Mouse (Mus musculus): ENCODE data around the gene Lim2. TPM values are rescaled to one million over a fixed set of nuclear protein-coding genes. Genes with fewer than 3 reads are reported as not detected.

Gene Lim2
- polyA plus RNA-seq, 1 experiment from 2014 or later = not detected

DNA sequence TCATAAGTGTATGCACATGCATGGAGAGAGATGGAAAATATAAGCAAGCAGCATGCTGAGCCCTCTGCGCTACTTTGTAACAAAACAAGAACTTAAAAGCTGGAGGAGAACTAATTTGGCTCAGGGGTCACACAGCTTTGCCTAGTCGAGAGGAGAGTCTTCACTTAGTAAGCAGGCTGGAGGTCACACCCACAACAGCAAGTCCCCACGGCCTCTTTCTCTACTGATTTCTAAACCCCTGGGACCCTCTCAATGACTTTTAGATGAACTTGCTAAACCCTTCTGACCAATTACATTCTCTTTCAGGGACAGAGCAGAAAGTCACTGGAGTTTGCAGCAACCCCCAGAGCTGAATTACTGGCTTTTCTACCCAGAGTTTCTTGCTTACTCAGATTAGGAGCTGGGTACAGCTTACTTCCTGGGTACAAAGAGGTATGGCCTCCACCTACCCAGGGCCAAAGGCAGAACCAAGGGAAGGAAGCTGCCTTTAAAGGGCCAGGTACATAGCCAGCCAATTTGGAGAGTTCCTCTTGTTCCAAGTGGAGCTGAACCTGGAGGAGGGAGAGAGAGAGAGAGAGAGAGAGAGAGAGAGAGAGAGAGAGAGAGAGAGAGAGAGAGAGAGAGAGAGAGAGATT, 3.4 kb upstream of the Lim2 start:
- Histone ChIP-seq H3K36me3 (replicated peaks) (no peaks in the 10 kb centered on the region), H3K27ac (replicated peaks) (no peak overlapping the region), H3K4me3 (replicated peaks) (no peak overlapping the region), H3K9ac (no peak overlapping the region), H3K27me3 (no peaks in the 10 kb centered on the region), H3K4me1 (replicated peaks) (no peaks in the 10 kb centered on the region; the same call in 1 of the 2 replicates), H3K4me2 (no peak overlapping the region), H3K9me3 (replicated peaks) (no peaks in the 10 kb centered on the region)
- 48% methylated on average over 3 of the region's 3 CpGs for WGBS (ENCODE audit: insufficient replicate concordance)
- ATAC-seq (ENCODE audit: insufficient read depth) = no peak

DNA sequence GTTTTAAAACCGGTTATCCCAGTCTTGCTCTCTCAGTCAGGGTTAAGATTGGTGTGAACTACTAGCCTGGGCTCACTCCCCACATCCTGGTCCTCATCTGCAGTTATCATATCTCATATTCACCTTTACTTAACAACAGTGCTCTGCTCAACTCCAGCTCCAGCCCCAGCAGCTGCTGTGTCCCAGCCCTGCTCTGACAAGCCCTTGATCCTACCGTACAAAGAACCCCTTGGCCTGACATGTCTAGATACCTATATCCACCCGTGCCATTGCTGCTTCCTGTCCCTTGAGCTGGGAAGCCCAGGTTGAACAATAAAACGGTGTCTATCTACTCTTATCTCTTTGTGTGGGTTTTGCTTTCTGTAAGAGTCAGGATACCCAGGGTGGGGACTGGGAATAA, 2.0 kb downstream of the Lim2 start:
- H3K27ac ChIP-seq (replicated peaks) = no peak overlapping the region
- no peak for ATAC-seq (ENCODE audit: insufficient read depth)
- WGBS (ENCODE audit: insufficient replicate concordance) = 26% methylated on average over 4 of the region's 4 CpGs

DNA sequence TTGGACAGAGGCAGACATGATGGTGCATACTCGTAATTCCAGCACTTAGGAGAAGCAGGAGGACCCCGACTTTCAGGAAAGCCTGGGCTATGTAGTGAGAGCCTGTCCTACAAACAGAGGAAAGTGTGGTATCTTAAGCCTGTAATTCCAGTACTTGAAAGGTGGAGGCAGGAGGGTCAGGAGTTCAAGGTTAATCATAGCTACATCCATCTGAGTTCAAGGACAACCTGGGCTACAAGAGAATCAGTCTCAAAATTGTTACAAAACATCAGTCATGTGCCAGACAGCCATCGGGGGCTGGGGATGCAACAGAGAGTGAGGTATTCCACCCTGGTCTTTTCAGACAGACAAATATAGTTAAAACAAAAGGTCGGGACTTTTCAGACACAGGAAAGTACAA, 5.4 kb downstream of the Lim2 start:
- no peak for ATAC-seq (ENCODE audit: insufficient read depth)
- no peaks in the 10 kb centered on the region for H3K27me3 ChIP-seq
- WGBS (ENCODE audit: insufficient replicate concordance) = 50% methylated on average over 4 of the region's 4 CpGs

More for the DNA sequence above, 2.0 kb downstream of the Lim2 start:
- Histone ChIP-seq H3K4me1 (replicated peaks) (no peaks in the 10 kb centered on the region), H3K9me3 (replicated peaks) (no peaks in the 10 kb centered on the region), H3K27me3 (no peaks in the 10 kb centered on the region), H3K4me3 (replicated peaks) (no peak overlapping the region), H3K36me3 (replicated peaks) (no peaks in the 10 kb centered on the region), H3K9ac (no peak overlapping the region), H3K4me2 (no peak overlapping the region)

DNA sequence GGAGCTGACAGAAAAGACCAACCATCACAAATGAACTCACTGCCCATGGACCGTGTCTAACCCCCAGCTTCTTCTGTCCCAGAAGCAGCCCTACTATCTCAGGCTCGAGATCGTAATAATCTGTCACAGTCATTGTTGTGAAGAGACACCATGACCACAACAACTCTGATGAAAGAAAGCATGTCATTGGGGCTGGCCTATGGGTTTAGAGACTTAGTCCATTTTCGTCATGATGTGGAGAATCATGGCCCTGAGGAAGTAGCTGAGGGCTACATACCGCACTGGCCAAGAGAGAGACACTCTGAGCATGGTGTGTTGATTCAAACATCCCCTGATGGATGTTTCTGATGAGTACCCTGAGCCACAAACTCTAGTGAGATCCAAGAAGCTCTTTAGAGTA, 7.2 kb downstream of the Lim2 start:
- WGBS (ENCODE audit: insufficient replicate concordance) = 63% methylated on average over 5 of the region's 5 CpGs
- H3K27ac ChIP-seq (replicated peaks) = no peak overlapping the region
- ATAC-seq (ENCODE audit: insufficient read depth) = no peak
- no peaks in the 10 kb centered on the region for H3K9me3 ChIP-seq (replicated peaks)
- no peaks in the 10 kb centered on the region for H3K36me3 ChIP-seq (replicated peaks)
- H3K9ac ChIP-seq = no peak overlapping the region
- 0 out of 2 replicates have a peak, but pooled peaks cover 4% of the 10 kb centered on the region for H3K4me1 ChIP-seq (replicated peaks)
- H3K27me3 ChIP-seq = no peaks in the 10 kb centered on the region
- no peak overlapping the region for H3K4me3 ChIP-seq (replicated peaks)
- no peak overlapping the region for H3K4me2 ChIP-seq

More for the DNA sequence above, 5.4 kb downstream of the Lim2 start:
- H3K9me3 ChIP-seq (replicated peaks) = no peaks in the 10 kb centered on the region
- H3K9ac ChIP-seq = no peak overlapping the region
- H3K4me1 ChIP-seq (replicated peaks) = 0 out of 2 replicates have a peak, but pooled peaks cover 4% of the 10 kb centered on the region
- no peak overlapping the region for H3K4me3 ChIP-seq (replicated peaks)
- H3K4me2 ChIP-seq = no peak overlapping the region
- no peak overlapping the region for H3K27ac ChIP-seq (replicated peaks)
- H3K36me3 ChIP-seq (replicated peaks) = no peaks in the 10 kb centered on the region

DNA sequence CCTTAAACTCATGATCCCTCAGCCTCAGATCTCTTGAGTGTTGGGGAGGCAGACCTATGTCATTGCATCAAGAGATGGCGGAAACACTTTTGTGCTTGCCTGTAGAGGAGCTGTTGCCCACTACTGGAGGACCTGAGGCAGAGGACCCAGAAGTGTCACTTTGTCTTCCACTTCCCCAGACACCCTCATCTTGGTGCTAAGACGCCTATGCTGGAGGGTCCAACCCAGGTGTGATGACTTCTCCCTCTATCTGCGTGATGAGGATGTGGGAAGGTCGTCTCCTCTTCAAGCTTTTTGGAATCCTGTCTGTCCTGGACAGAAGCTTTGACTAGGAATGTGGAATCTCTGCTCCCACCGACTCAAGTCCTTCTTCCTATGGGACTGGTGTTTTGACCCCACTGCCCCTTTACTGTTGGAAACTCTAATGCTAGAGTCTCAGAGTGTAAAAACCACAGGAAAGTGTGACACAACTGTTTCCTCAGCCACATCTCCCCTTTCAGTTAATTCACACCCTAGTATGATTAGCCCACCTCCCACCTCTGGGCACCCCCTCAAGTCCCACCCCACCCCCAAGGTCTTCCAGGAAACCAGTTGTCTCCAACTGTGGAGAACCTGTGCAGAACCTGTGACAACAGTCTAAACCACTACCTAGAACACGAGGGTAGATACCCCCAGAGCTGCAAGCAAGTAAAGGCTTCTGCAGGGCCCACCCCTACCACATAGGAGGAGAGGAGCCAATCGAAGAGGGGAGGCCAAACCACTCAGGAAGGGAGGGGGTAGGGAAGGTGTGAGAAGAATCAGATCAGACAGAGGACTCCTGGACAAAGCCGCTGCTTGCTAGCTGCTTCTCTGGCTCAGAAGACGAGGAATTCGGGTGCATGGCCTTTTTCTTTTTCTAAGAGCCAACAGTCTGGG, 9.1 kb downstream of the Lim2 start, which contains the start of gene Nkg7:
Gene Nkg7 (plus strand): TSS at position 733 of the 915 bp plus-strand sequence.
- Histone ChIP-seq H3K27me3 (no peaks in the 10 kb centered on the region), H3K4me1 (replicated peaks) (peaks cover 14% of the 10 kb centered on the region), H3K27ac (replicated peaks) (no peak within 1 kb of the TSS), H3K4me3 (replicated peaks) (no peak within 1 kb of the TSS), H3K9me3 (replicated peaks) (no peaks in the 10 kb centered on the region), H3K4me2 (peak within 1 kb of the TSS; percentile 2; the same call in 1 of the 2 replicates), H3K9ac (no peak within 1 kb of the TSS), H3K36me3 (replicated peaks) (no peaks in the 10 kb centered on the region)
- ATAC-seq (ENCODE audit: insufficient read depth) = no peak
- 31% methylated on average over 10 of the region's 10 CpGs for WGBS (ENCODE audit: insufficient replicate concordance)

DNA sequence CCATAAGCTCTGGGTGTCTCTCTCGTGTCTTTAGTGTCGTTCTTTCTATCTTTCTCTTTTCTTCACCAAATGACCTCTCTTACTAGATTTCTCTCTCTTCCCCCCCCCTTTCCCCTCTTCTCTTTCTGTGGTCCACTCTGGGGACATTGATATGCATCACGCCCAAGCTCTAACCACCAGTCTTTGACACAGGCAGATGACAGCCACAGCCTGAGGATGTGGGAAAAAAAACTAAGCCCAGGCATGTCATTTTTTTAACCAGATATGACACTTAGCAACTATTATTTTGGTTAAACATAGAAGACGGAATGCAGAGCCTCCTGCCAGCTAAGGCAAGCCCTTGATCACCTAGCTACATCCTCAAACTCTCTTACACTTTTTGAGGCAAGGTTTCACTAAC, 11.1 kb downstream of the Lim2 start:
- 22% methylated on average over 4 of the region's 4 CpGs for WGBS (ENCODE audit: insufficient replicate concordance)
- no peak for ATAC-seq (ENCODE audit: insufficient read depth)

DNA sequence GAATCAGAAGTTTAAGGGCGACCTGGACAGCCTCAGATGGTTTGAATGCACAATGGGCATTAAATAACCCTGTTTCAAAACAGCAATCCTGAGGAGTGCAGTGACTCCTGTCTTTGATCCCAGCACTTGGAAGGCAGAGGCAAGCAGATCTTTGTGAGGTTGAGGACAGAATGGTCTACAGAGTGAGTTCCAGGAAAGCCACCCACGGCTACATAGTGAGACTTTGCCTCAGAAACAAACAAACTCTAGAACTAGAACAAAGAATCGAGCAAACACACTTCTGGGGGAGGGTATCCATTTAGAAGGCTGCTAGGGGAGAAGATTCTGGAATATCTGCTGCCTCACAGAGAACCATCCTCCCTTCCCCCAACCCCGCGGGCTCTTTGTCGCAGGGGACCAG, 13.0 kb downstream of the Lim2 start, which contains the start of gene Cldnd2:
Gene Cldnd2 (plus strand): TSS at position 301 of the 400 bp plus-strand sequence.
- Histone ChIP-seq H3K27ac (replicated peaks) (no peak within 1 kb of the TSS), H3K4me3 (replicated peaks) (no peak within 1 kb of the TSS), H3K27me3 (no peaks in the 10 kb centered on the region), H3K36me3 (replicated peaks) (no peaks in the 10 kb centered on the region), H3K4me1 (replicated peaks) (peaks cover 38% of the 10 kb centered on the region), H3K9ac (no peak within 1 kb of the TSS), H3K4me2 (no peak within 1 kb of the TSS), H3K9me3 (replicated peaks) (no peaks in the 10 kb centered on the region)
- WGBS (ENCODE audit: insufficient replicate concordance) = 61% methylated on average over 6 of the region's 6 CpGs
- no peak for ATAC-seq (ENCODE audit: insufficient read depth)

More for the DNA sequence above, 11.1 kb downstream of the Lim2 start:
- Histone ChIP-seq H3K4me3 (replicated peaks) (no peak overlapping the region), H3K4me1 (replicated peaks) (peaks cover 26% of the 10 kb centered on the region), H3K9ac (no peak overlapping the region), H3K9me3 (replicated peaks) (no peaks in the 10 kb centered on the region), H3K36me3 (replicated peaks) (no peaks in the 10 kb centered on the region), H3K4me2 (no peak overlapping the region), H3K27me3 (no peaks in the 10 kb centered on the region), H3K27ac (replicated peaks) (no peak overlapping the region)

DNA sequence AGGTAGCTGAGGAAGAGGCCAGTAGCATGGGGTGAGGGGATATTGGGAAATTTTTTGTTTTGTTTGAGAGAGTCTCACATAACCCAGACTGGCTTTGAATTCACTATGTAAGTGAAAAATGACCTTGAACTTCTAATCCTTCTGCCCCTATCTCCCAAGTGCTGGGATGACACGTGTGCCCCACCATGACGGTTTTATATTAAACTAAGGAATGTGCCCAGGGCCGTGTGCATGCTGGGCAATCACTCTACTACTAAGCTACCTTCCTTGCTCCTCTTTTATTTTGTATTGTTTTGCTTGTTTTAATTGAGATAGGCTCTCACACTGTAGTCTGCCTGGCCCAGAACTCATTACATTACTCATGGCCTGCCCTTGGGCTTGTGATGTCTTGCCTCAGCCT, 13.6 kb downstream of the Lim2 start:
- H3K4me2 ChIP-seq = no peak overlapping the region
- 75% methylated on average over 3 of the region's 3 CpGs for WGBS (ENCODE audit: insufficient replicate concordance)

DNA sequence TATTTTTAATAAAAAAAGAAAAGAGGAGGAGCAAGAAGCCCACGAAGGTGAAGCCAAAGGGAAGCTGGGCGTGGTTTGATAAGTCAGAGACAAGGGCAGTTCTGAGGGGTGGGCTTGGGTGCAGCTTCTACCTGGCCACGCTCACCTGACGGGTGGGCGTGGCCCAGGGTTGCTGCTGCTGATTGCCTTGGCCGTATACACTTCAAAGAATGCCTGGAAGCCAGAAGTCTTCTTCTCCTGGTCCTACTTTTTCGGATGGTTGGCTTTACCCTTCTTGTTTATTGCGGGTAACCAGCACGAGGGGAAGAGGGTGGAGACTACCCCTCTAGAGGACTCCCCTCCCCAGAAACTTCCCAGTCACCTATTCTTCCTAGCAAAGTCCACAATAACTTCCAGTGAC, 15.2 kb downstream of the Lim2 start:
- Histone ChIP-seq H3K4me3 (replicated peaks) (peak overlapping the region; percentile 75), H3K27me3 (no peaks in the 10 kb centered on the region), H3K9me3 (replicated peaks) (no peaks in the 10 kb centered on the region), H3K36me3 (replicated peaks) (no peaks in the 10 kb centered on the region), H3K9ac (peak overlapping the region; percentile 61), H3K27ac (replicated peaks) (peak overlapping the region; percentile 91), H3K4me2 (peak overlapping the region; percentile 99), H3K4me1 (replicated peaks) (peaks cover 54% of the 10 kb centered on the region)
- no peak for ATAC-seq (ENCODE audit: insufficient read depth)
- whole genome bisulfite sequencing (ENCODE audit: insufficient replicate concordance) = 18% methylated on average over 9 of the region's 9 CpGs

More for the DNA sequence above, 13.6 kb downstream of the Lim2 start:
- Histone ChIP-seq H3K4me1 (replicated peaks) (peaks cover 39% of the 10 kb centered on the region), H3K27ac (replicated peaks) (no peak overlapping the region), H3K27me3 (no peaks in the 10 kb centered on the region), H3K9me3 (replicated peaks) (no peaks in the 10 kb centered on the region), H3K4me3 (replicated peaks) (no peak overlapping the region), H3K36me3 (replicated peaks) (no peaks in the 10 kb centered on the region), H3K9ac (no peak overlapping the region)
- ATAC-seq (ENCODE audit: insufficient read depth) = no peak

DNA sequence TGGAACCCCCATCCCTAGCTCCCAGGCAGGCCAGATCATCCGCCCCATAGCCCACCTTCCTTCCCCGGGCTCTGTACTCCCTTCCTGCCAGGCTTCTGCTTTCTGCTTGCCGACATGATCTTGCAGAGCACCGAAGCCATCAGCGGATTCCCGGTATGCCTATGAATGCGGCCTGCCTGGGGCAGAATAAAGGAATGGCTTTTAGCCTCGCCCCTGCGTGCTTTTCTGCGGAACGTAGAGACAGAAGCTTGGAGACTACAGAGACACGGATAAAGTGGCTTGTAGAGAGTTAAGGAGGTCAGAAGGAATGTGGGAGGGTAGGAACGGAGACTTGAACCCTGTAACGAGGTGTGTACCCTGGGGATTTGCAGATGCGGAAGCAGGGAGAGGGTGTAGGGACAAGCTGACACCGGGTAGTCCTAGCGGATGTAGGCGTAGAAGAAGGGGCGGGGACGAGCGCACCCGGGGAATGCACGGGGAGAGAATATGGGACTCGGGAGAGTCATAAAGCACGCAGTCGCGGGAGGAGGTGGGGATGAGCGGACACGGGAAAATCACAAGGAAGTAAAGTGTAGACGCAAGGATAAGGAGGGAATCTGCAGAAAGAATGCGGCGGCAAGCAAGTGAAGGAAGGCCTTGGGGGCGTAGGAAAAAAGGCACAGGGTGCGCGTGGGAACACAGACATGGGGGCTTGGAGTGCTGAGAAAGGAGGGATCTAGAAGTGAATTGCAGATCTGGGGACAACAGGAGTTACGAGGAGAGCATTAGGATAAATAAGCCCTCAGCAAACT, 15.9 kb downstream of the Lim2 start:
- Histone ChIP-seq H3K4me2 (peak overlapping the region; percentile 99), H3K9me3 (replicated peaks) (no peaks in the 10 kb centered on the region), H3K27me3 (no peaks in the 10 kb centered on the region), H3K36me3 (replicated peaks) (no peaks in the 10 kb centered on the region), H3K9ac (peak overlapping the region; percentile 61), H3K4me1 (replicated peaks) (peaks cover 55% of the 10 kb centered on the region), H3K4me3 (replicated peaks) (peak overlapping the region; percentile 75), H3K27ac (replicated peaks) (peak overlapping the region; percentile 91)
- WGBS (ENCODE audit: insufficient replicate concordance) = under 1% methylated on average over 36 of the region's 36 CpGs
- peak; percentile 85 for ATAC-seq (ENCODE audit: insufficient read depth)

All from liver, embryonic 15.5 days (tissue).